Mouse (Mus musculus): ENCODE measurements around the gene Abcb1b. TPM values are rescaled to one million over a fixed set of nuclear protein-coding genes. Genes with fewer than 3 reads are reported as not detected.

The Abcb1b gene
- polyA plus RNA-seq, 1 experiment from 2014 or later: 1.0 TPM

DNA sequence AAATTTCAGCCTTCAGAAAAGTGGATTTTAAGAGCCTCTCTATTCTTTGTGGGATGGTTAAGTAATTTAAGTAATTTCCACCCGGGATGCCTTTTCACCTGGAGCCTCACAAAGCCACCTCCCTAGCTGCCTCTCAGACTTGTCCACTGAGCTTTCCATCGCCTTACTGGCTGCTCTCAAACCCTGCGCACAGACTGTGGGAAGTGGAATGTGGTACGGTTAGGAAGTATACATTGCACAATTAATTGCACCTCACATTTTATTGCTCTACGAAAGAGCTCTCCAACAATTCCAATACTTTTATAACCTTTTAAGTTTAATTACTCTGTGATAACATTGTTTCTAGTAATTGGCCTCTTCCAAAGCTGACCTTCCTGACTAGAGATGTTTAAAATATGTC lies 68.4 kb downstream of the Abcb1b start:
- no peak overlapping the region for H3K27ac ChIP-seq (replicated peaks)
- no peak for ATAC-seq (ENCODE audit: extremely low read depth, insufficient number of reproducible peaks, low FRiP score, low TSS enrichment)
- H3K36me3 ChIP-seq: no peaks in the 10 kb centered on the region
- H3K9ac ChIP-seq: no peak overlapping the region
- H3K4me3 ChIP-seq: no peak overlapping the region
- no peaks in the 10 kb centered on the region for H3K9me3 ChIP-seq
- H3K4me1 ChIP-seq: no peaks in the 10 kb centered on the region
- no peak overlapping the region for H3K4me2 ChIP-seq
- 71% methylated on average over 5 of the region's 5 CpGs for WGBS
- no peaks in the 10 kb centered on the region for H3K27me3 ChIP-seq (replicated peaks)

DNA sequence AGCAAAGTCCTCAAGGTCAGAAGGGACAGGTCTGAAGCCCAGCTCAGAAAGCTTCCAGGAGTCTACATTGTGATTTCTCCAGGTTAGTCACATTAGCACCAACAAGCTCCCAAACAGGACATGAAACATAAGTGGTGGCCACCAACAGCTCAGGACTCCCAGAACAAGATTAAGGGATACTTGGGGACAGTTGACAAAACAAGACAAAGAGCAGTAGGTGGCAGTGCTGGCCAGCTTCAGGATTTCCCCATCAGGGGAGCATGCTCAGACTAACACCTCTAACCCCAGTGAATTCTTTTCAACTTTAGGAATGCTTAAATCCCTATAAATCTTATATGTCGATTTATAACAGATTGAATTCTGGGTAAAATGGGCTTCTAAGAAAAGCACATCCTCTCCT lies 70.1 kb downstream of the Abcb1b start:
- H3K4me1 ChIP-seq: no peaks in the 10 kb centered on the region
- WGBS: 9% methylated on average over 1 of the region's 1 CpGs
- no peaks in the 10 kb centered on the region for H3K27me3 ChIP-seq (replicated peaks)
- no peak overlapping the region for H3K9ac ChIP-seq
- no peak for ATAC-seq (ENCODE audit: extremely low read depth, insufficient number of reproducible peaks, low FRiP score, low TSS enrichment)
- H3K4me2 ChIP-seq: no peak overlapping the region
- no peaks in the 10 kb centered on the region for H3K36me3 ChIP-seq
- H3K9me3 ChIP-seq: no peaks in the 10 kb centered on the region
- no peak overlapping the region for H3K4me3 ChIP-seq
- no peak overlapping the region for H3K27ac ChIP-seq (replicated peaks)

DNA sequence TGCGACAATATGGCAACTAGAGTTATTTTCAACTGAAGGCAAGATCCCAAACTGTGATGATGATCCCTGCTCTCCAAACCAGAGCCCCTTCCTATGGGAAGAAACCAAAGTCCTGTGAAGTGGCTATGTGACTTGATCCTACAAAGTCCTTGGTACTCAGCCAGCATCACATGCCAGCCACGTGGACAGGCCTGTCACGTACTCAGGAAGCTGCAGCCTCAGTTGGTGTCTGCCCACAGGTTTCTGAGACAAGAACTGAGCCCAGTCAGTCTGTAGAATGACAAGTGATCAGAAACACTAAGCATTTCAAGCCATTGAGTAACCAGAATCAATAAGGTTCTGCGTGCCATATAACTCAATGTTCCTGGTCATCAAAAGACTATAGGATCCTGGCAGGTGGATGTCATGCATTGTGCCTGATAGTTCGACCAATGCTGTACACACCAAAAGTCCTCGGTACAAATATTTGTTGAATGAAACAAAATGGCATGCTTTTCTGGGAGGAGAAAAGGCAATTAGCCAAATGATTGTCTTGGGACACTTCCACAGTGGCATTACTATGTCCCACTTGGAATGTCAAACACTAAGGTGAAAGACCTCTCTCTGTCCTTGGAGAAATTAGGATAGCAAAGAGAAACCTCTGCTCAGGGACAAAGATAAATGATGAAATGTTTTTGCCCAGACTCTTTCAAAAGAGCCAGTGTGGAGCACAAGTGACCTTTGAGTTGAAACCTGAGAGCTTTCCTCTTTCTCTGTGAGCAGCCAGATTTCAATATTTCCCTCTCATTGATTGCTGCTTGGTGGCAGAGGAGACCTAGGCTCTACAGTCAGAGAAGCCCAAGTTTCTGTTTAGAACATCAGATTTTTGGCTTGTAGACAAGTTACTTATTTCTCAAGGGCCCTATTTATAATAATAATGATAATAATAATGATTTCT lies 75.3 kb downstream of the Abcb1b start:
- Histone ChIP-seq H3K36me3 (no peaks in the 10 kb centered on the region), H3K9ac (no peak overlapping the region), H3K9me3 (no peaks in the 10 kb centered on the region), H3K27me3 (replicated peaks) (no peaks in the 10 kb centered on the region), H3K4me1 (no peaks in the 10 kb centered on the region), H3K4me3 (no peak overlapping the region), H3K27ac (replicated peaks) (no peak overlapping the region), H3K4me2 (no peak overlapping the region)
- no peak for ATAC-seq (ENCODE audit: extremely low read depth, insufficient number of reproducible peaks, low FRiP score, low TSS enrichment)
- 77% methylated on average over 6 of the region's 6 CpGs for WGBS

- Histone ChIP-seq H3K9ac (no peak overlapping the region), H3K4me1 (no peaks in the 10 kb centered on the region), H3K4me2 (no peak overlapping the region), H3K4me3 (no peak overlapping the region), H3K9me3 (no peaks in the 10 kb centered on the region), H3K27me3 (replicated peaks) (no peaks in the 10 kb centered on the region), H3K27ac (replicated peaks) (no peak overlapping the region), H3K36me3 (no peaks in the 10 kb centered on the region)
- no peak for ATAC-seq (ENCODE audit: extremely low read depth, insufficient number of reproducible peaks, low FRiP score, low TSS enrichment)
- 68% methylated on average over 2 of the region's 2 CpGs for WGBS
Observed at GRCm38 (mm10) chr5:8877086-8877485, 79.1 kb downstream of the Abcb1b start.

GRCm38 (mm10) chr5:8877800-8878199 lies 79.9 kb downstream of the Abcb1b start:
- Histone ChIP-seq H3K36me3 (no peaks in the 10 kb centered on the region), H3K4me1 (no peaks in the 10 kb centered on the region), H3K9me3 (no peaks in the 10 kb centered on the region), H3K4me3 (no peak overlapping the region), H3K27ac (replicated peaks) (no peak overlapping the region), H3K4me2 (no peak overlapping the region), H3K27me3 (replicated peaks) (no peaks in the 10 kb centered on the region), H3K9ac (no peak overlapping the region)
- 64% methylated on average over 5 of the region's 5 CpGs for WGBS
- ATAC-seq (ENCODE audit: extremely low read depth, insufficient number of reproducible peaks, low FRiP score, low TSS enrichment): no peak

DNA sequence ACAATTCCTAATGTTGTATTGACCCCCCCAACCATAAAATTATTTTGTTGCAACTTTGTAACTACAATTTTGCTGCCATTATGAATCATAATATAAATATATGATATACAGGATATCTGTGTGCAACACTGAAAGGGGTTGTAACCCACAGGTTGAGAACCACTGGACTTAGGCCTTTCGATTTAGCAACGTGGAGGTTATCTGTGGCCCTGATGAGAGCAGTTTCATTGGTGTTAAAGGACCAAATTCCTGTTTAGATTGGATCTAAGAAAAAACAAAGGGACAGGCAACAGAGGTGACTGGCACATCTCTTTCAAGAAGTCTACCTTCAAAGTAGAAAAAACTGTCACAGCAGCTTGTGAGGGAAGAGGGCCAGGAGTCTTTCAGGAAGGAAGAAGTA lies 87.9 kb downstream of the Abcb1b start:
- Histone ChIP-seq H3K9me3 (peaks cover 3% of the 10 kb centered on the region; the same call in 1 of the 2 replicates), H3K4me2 (no peak overlapping the region), H3K27me3 (replicated peaks) (no peaks in the 10 kb centered on the region), H3K4me1 (no peaks in the 10 kb centered on the region), H3K9ac (no peak overlapping the region), H3K36me3 (no peaks in the 10 kb centered on the region), H3K4me3 (no peak overlapping the region), H3K27ac (replicated peaks) (no peak overlapping the region)
- ATAC-seq (ENCODE audit: extremely low read depth, insufficient number of reproducible peaks, low FRiP score, low TSS enrichment): no peak
- WGBS: 67% methylated on average over 2 of the region's 2 CpGs

GRCm38 (mm10) chr5:8893300-8894103 lies 95.6 kb downstream of the Abcb1b start, which contains the start of gene Abcb4:
Abcb4 (plus strand) TSS chr5:8893717.
- no peak within 1 kb of the TSS for H3K27ac ChIP-seq (replicated peaks)
- no peak; the same call in 1 of the 2 replicates for ATAC-seq (ENCODE audit: extremely low read depth, insufficient number of reproducible peaks, low FRiP score, low TSS enrichment)
- peak within 1 kb of the TSS; percentile 61 for H3K4me3 ChIP-seq
- peaks cover 40% of the 10 kb centered on the region; the same call in 1 of the 2 replicates for H3K27me3 ChIP-seq (replicated peaks)
- under 1% methylated on average over 65 of the region's 65 CpGs for WGBS
- peak within 1 kb of the TSS; percentile 73 for H3K9ac ChIP-seq
- H3K9me3 ChIP-seq: peaks cover 7% of the 10 kb centered on the region; the same call in 1 of the 2 replicates
- H3K36me3 ChIP-seq: no peaks in the 10 kb centered on the region
- peak within 1 kb of the TSS; percentile 85 for H3K4me2 ChIP-seq
- H3K4me1 ChIP-seq: peaks cover 9% of the 10 kb centered on the region

DNA sequence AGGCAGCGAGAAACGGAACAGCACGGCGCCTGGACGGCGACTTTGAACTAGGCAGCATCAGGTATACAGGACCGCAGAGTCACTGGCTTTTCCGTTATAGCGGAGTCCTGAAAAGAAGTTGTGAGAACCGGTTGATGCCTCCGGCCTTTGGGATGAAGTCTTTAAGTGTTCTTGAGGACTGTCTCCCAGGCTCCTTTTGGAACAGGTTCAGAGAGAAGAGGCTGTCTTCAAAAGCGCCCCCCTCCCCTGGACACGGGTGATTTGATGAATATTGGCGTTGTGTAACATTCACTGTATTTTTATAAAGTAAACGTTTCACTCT lies 96.1 kb downstream of the Abcb1b start:
- no peak for ATAC-seq (ENCODE audit: extremely low read depth, insufficient number of reproducible peaks, low FRiP score, low TSS enrichment)
- Histone ChIP-seq H3K36me3 (no peaks in the 10 kb centered on the region), H3K9me3 (peaks cover 7% of the 10 kb centered on the region; the same call in 1 of the 2 replicates), H3K27me3 (replicated peaks) (peaks cover 40% of the 10 kb centered on the region; the same call in 1 of the 2 replicates), H3K4me2 (peak overlapping the region; percentile 85), H3K9ac (peak overlapping the region; percentile 73), H3K4me1 (peaks cover 9% of the 10 kb centered on the region), H3K4me3 (peak overlapping the region; percentile 61), H3K27ac (replicated peaks) (no peak overlapping the region)
- 11% methylated on average over 15 of the region's 15 CpGs for WGBS

DNA sequence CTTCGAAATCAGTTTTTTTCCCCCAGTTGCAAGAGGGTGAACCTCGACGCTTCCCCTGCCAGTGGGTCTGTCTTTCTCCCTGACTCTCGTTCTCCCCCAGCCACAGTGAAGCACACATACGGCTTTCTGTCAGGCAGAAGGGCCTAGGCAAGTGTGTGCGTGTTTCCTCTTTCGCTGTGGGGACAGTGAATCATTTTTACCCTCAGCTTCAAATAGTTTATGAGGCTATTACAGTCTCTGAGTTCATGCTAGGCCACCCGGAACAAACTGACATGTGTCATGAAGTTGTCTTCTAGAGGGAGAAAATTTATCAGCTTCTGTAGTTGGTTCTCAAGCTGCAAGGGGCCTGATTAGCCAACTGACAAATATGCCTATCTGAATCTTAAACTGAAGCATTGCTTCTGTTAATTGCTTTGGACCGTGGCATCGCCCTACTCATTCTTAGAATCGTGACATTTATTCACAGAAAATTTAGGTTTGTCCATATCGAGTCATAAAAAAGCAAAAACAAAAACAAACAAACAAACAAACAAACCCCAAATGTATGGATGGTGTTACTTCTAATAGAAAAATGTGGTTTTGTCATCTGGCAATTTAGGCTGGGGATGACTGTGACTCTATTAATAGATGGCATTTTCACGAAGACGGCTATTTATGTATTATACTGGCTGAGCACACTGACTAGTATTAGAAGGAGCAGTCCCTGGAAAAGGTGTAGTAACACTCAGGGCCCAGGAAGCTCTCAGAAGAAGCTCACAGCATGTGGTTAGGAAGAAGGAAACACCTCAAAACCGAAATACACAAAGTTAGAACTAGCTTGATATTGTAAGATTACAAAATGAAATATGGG lies 96.9 kb downstream of the Abcb1b start:
- WGBS: 56% methylated on average over 15 of the region's 15 CpGs
- Histone ChIP-seq H3K9me3 (peaks cover 7% of the 10 kb centered on the region; the same call in 1 of the 2 replicates), H3K4me2 (peak overlapping the region; percentile 85; the same call in 1 of the 2 replicates), H3K27ac (replicated peaks) (no peak overlapping the region), H3K27me3 (replicated peaks) (peaks cover 40% of the 10 kb centered on the region; the same call in 1 of the 2 replicates), H3K4me3 (no peak overlapping the region), H3K4me1 (peaks cover 9% of the 10 kb centered on the region), H3K9ac (no peak overlapping the region), H3K36me3 (no peaks in the 10 kb centered on the region)
- ATAC-seq (ENCODE audit: extremely low read depth, insufficient number of reproducible peaks, low FRiP score, low TSS enrichment): no peak

DNA sequence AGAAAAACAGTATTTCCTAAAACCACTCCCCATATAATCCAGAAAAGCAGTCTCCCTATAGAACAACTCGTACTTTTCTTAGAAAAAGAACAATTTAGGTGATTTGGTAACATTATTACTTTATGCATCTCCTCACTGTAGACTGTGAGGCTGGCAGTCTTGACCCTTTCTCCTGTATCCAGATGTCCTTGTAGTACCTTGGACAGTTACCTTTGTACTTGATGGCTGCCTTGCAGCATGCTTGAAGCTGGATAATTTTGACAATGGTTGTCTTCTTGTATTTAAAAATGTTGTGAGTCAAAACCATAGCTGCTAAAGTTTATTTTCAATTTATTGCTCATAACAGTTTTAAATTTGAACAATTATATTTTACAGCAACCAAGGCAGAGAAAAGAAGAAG lies 98.3 kb downstream of the Abcb1b start:
- Histone ChIP-seq H3K4me3 (no peak overlapping the region), H3K36me3 (no peaks in the 10 kb centered on the region), H3K9me3 (no peaks in the 10 kb centered on the region), H3K9ac (no peak overlapping the region), H3K27me3 (replicated peaks) (peaks cover 40% of the 10 kb centered on the region; the same call in 1 of the 2 replicates), H3K4me1 (peaks cover 9% of the 10 kb centered on the region), H3K27ac (replicated peaks) (no peak overlapping the region), H3K4me2 (no peak overlapping the region)
- ATAC-seq (ENCODE audit: extremely low read depth, insufficient number of reproducible peaks, low FRiP score, low TSS enrichment): no peak
- WGBS: 27% methylated on average over 1 of the region's 1 CpGs

DNA sequence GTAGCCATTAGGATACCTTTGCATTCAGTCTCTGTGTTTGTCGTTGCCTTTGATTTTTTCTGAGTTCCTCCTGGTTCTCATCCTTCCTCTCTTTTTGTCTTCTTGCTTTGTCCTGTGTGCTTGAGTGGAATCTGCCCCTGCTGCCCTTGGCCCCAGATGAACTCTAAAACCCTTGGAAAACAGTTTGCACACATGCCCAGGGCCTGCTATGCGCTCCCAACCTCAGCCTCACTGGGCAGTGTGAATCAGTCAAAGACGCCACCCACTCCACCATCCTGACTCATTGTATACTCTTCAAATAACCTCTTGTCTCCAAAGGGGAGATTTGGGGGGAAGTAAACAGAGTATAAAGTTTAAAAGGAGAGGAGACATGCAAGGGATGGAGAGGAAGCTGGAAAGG lies 100.3 kb downstream of the Abcb1b start:
- H3K9ac ChIP-seq: no peak overlapping the region
- peaks cover 24% of the 10 kb centered on the region; the same call in 1 of the 2 replicates for H3K27me3 ChIP-seq (replicated peaks)
- H3K4me3 ChIP-seq: no peak overlapping the region
- H3K4me2 ChIP-seq: no peak overlapping the region
- 71% methylated on average over 3 of the region's 3 CpGs for WGBS
- no peaks in the 10 kb centered on the region for H3K36me3 ChIP-seq
- H3K4me1 ChIP-seq: peaks cover under 1% of the 10 kb centered on the region
- ATAC-seq (ENCODE audit: extremely low read depth, insufficient number of reproducible peaks, low FRiP score, low TSS enrichment): no peak
- no peaks in the 10 kb centered on the region for H3K9me3 ChIP-seq
- H3K27ac ChIP-seq (replicated peaks): no peak overlapping the region

All from heart, embryonic 13.5 days (tissue).